Mouse (Mus musculus): Measurements from ENCODE around the gene Col5a2.
"Not testable (repeated sequence)": the region's sequence is repeated elsewhere in the genome, so short reads cannot be mapped to it uniquely, and the experiment has no call there.

Col5a2 gene

GRCm38 (mm10) chr1:45502865-45503332 lies at the start of gene Col5a2:
TSS of gene Col5a2 (minus strand) at chr1:45503282.
- DNase-seq (ENCODE audit: low spot score in 2 of 2): no peak

- DNase-seq (ENCODE audit: low spot score in 2 of 2): no peak
Measured at GRCm38 (mm10) chr1:45550531-45550930, 47.4 kb upstream of the Col5a2 start.

DNA sequence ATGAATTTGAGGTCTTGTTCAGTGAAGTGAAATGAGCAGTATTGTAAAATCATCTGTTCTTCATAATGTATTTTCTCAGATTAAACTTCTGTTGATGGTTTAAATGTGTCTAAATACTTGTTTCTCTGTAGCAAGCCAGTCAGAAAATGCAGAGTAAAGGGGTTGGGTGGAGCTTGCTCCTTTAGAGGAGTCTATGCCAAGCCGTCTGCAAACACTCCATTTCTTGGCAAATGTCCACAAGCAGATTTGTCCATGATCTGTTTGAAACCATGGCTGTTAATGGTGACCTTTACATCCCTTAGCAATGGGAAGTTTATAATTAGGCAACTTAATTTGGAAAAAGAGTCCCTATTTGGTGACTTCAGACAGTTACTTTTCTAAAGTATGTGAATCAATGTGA lies 38.8 kb upstream of the Col5a2 start:
- no peak for DNase-seq (ENCODE audit: low spot score in 2 of 2)

DNA sequence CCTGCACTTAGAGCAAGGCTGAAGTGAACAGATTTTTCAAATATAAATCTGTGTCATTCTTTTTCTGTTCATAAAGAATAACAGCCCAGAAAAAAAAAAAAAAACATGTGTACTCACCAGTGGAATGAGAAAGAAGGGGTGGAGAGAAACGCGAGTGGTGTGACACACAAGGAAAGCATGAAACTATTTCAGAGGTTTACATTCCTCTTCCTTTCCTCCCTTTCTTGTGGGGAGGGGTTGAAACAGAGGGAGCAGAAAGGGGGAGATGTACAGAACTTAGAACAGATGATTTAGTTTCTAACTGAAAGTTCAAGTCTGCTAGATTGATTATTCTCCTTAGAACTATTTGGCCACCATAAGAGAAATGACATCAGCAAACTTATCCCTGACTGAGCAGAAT lies 38.1 kb upstream of the Col5a2 start:
- DNase-seq (ENCODE audit: low spot score in 2 of 2): no peak

DNA sequence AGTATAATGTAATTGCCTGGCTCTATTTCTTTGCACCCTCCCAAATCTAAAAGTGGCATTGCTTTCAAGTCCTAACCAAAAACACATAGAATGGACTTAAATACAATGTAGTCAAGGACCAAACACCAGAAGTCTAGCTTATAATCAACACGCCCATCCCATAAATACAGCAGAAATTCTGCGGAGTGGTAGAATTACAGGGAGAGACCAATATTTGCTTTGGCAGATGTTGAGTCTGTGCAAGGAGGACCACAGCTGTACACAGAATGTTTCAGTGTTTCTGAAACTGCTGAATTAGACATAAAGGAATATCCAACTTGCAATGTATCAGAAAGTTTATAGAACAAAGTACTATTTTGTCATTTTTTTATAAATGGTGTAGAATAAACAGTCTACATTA lies 28.4 kb upstream of the Col5a2 start:
- no peak for DNase-seq (ENCODE audit: low spot score in 2 of 2)

GRCm38 (mm10) chr1:45527476-45527875 lies 24.4 kb upstream of the Col5a2 start:
- DNase-seq (ENCODE audit: low spot score in 2 of 2): not testable (repeated sequence)

- DNase-seq (ENCODE audit: low spot score in 2 of 2): no peak
Measured at GRCm38 (mm10) chr1:45523601-45524000, 20.5 kb upstream of the Col5a2 start.

DNA sequence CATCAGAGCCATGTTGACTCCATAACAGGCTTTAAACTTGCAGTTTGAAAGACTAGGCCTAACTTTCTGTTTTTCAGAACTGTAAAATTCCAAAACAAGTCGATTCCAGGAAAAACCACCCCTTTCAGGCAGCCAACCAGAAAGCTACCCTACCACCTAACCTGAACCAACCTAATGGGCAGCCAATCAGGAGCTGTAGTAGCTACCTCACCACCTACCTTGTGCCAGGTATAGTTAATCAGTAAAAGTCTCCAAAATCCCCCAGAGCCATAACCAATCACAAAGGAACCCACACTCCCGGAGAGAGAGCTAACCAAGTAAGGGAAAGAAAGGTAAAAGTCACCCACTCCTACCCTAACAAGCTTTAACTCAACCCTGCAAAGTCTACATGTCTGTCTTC lies 18.4 kb upstream of the Col5a2 start:
- DNase-seq (ENCODE audit: low spot score in 2 of 2): no peak

- no peak for DNase-seq (ENCODE audit: low spot score in 2 of 2)
Measured at GRCm38 (mm10) chr1:45502241-45502741, 791 bp downstream of the Col5a2 start.

DNA sequence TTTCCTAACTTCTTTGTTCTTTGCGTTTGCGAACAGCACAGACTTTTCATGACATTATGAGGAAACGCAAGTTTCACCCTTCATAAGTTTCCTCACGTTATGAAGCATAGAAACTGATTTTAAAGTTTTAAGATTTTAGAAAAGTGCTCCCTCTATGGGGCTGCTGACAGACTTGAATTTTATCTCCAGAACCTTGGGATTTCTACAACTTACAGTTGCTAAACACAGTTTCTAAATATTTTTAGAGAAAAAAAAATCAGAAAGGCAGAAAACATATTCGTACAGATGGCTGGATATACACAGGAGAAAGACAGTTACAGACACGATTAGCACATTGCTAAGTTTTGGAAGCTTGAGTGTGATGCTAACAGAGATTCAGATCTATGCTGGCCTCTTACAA lies 1.6 kb downstream of the Col5a2 start:
- no peak for DNase-seq (ENCODE audit: low spot score in 2 of 2)

DNA sequence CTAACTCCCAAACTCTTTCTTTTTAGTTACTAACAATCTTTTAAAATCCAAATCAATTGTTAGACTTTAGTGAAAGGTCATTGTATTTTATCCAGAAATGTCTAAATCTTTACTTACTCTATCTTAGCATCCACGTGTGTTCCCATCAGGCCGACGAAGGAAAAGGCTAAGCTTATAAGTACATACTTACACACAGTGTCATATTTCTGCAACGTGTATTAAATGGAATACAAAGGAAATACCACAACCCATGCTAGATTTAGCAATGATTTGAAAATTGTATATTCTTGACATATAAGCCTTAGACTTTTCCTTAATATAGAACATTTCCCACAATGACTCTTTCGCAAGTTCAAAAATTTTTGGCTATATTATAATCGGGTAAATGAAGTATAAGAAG lies 2.6 kb downstream of the Col5a2 start:
- no peak for DNase-seq (ENCODE audit: low spot score in 2 of 2)

- no peak for DNase-seq (ENCODE audit: low spot score in 2 of 2)
Measured at GRCm38 (mm10) chr1:45495025-45495424, 8.1 kb downstream of the Col5a2 start.

GRCm38 (mm10) chr1:45492130-45492723 lies 10.9 kb downstream of the Col5a2 start:
- DNase-seq (ENCODE audit: low spot score in 2 of 2): no peak

- DNase-seq (ENCODE audit: low spot score in 2 of 2): no peak
Measured at GRCm38 (mm10) chr1:45490451-45490850, 12.6 kb downstream of the Col5a2 start.

DNA sequence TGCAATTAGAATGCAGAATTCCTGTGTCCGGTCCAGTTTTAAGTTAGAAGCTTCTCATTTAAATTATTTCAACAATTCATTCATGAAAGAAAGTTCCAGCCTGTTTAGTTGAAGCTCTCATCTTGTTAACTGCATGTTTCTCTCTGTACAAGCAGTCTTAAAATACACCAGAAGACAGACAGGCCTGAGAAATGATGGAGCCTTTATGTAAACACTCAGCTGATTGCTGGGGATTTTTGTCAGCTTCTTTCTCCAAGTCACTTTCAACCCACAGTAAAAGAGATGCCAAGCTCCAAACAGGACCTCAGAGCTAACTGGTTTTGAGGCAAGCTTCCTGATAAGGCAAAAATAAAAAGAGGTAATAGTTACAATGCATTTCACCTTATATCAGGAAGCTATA lies 14.8 kb downstream of the Col5a2 start:
- no peak for DNase-seq (ENCODE audit: low spot score in 2 of 2)

- DNase-seq (ENCODE audit: low spot score in 2 of 2): no peak
Measured at GRCm38 (mm10) chr1:45483001-45483400, 20.1 kb downstream of the Col5a2 start.

DNA sequence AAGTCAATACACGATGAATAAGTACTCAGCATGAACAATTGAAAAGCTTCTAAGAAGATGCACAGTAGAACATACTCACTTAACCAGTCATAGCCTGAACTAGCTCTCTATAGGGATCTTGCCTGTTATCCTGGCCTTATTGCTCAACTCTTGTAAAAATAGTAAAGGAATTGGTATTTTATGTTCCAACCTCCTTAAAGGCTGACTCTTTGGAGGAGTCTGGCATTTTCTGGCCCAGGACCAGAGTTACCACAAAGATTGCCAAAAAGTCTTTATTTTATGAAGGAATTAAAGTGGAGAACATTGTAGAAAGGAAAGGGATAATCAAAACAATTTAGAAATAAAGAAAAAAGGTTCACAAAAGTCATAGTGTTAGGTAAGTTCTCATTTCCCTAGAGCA lies 21.2 kb downstream of the Col5a2 start:
- no peak for DNase-seq (ENCODE audit: low spot score in 2 of 2)

GRCm38 (mm10) chr1:45479087-45479486 lies 24.0 kb downstream of the Col5a2 start:
- no peak for DNase-seq (ENCODE audit: low spot score in 2 of 2)

- no peak for DNase-seq (ENCODE audit: low spot score in 2 of 2)
Measured at GRCm38 (mm10) chr1:45472751-45473150, 30.3 kb downstream of the Col5a2 start.

DNA sequence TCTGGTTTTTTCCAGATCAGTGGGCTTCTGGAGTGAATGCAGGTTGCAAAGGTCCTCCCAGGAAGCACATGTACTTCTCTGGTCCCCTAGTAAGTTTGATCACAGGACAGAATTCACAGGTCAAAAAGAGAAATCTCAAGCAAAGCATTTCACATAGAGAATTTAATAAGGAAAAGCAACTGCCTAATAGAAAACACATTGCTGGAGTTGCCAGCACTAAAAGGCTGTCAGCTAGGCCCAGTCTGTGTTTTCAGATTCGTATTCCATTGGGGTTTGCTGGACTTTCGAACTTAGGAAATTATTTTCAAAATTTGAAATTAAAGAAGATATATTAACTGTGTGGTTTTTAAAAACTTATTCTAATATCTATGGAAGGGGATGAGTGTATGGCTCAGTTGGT lies 42.3 kb downstream of the Col5a2 start:
- no peak for DNase-seq (ENCODE audit: low spot score in 2 of 2)

GRCm38 (mm10) chr1:45455763-45456162 lies 47.3 kb downstream of the Col5a2 start:
- no peak for DNase-seq (ENCODE audit: low spot score in 2 of 2)

DNA sequence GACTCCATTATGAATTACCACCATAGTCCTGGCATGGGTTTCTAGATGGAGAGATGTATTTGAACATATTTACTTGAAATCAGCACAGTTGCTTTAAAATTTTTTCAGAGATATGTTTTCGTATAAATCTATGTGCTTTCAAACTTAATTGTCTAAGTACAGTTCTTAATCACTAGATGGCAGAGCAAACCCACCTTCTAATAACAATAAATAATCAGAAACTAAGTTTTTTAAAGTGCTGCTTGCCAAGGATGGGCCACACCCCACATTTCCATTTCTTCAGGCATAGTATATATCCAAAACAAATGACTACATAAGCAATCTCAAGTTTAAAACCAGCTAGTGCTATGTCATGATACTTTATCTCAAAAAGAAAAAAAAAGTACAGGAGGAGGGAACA lies 54.2 kb downstream of the Col5a2 start:
- DNase-seq (ENCODE audit: low spot score in 2 of 2): no peak

DNA sequence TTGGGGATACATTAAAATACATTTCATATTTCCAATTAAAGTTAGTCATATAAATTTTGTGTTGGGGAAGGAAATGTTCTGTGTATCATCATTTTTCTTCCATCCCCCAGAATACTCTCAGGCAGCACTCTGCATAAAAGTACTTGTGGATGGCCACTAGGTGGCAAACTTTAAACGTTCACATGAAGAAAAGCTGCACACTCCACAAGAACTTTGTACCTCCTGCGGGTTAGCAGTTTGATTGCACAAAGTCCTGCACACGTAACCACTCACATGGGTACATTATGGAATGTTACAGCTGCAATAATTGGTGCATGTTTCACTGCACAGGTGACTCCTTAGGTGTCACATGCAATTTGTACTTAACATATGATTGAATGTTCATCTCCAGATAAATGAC lies 71.2 kb downstream of the Col5a2 start:
- DNase-seq (ENCODE audit: low spot score in 2 of 2): no peak

DNA sequence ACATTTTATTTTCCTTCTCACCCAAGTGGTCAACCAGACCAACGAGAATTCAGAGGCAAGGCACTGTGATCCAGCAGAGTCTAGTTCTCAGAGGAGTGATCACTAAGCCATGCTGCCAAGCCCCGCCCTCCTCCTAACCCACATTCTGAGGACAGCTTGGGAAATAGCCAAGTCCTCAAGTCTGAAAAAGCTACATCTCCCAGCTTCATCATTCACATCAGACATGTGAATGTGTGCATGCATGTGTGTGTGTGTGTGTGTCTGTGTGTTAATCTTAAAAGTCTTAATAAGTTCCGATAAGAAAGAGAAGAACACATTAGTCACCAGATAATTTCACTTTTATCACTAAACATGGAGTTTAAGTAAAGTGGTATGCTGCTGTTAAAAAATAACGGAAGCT lies 72.6 kb downstream of the Col5a2 start:
- DNase-seq (ENCODE audit: low spot score in 2 of 2): no peak

All from natural killer cell, adult 2 months (primary cell).